10 mouse cellular contexts compared by ENCODE assay signal in the genomic region with DNA sequence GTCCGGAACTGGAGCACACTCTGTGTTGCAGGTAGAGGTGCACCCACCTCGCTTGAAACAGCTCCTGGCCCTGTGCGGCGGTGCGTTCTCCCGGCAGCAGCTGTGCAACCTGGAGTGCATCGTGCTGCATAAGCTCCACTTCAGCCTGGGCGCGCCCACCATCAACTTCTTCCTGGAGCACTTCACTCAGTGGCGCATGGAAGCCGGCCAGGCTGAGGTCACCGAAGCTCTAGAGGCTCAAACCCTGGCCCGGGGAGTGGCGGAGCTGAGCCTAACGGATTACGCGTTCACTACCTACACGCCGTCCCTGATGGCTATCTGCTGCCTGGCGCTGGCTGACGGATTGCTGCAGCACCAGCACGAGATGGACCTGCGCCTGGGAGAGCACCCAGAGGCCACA. TPM values are rescaled to one million over a fixed set of nuclear protein-coding genes. Genes with fewer than 3 reads are reported as not detected.
DNase-seq lines count a peak whose midpoint lies in the region; ATAC-seq and TF ChIP-seq lines count a peak whose summit lies in the region.
"Had no signal": no experiment of that assay in that cellular context is flagged by ENCODE, and none has a peak within 500 bp of the region (broad histone marks: within the 10 kb centered on the region; RNA-seq: fewer than 3 reads in every experiment).

No protein-coding gene starts in this region.

- H3K27ac ChIP-seq in heart, embryonic 13.5 days (replicated peaks), result no peak overlapping the region
- no peak overlapping the region for H3K27ac ChIP-seq in heart, adult 2 months
- H3K27ac ChIP-seq in hindbrain, embryonic 15.5 days (replicated peaks), result no peak overlapping the region
- H3K27ac ChIP-seq in midbrain, embryonic 13.5 days, result no peak overlapping the region
- H3K27ac ChIP-seq: neural tube, embryonic 13.5 days had no signal

- peaks cover 90% of the 10 kb centered on the region for H3K27me3 ChIP-seq in heart, embryonic 13.5 days (replicated peaks)
- H3K27me3 ChIP-seq in heart, adult 2 months (ENCODE audit: control insufficient read depth, insufficient read depth, low read length), result peaks cover 26% of the 10 kb centered on the region
- H3K27me3 ChIP-seq in hindbrain, embryonic 15.5 days, result peaks cover 78% of the 10 kb centered on the region
- H3K27me3 ChIP-seq in midbrain, embryonic 13.5 days, result peaks cover 86% of the 10 kb centered on the region

- no peak for TF ChIP-seq POLR2A in heart, adult 2 months (IDR thresholded peaks at IDR 0.05; ENCODE audit: insufficient read depth, low read depth, low read length)
- TF ChIP-seq POLR2A in brain, embryonic 14.5 days (IDR thresholded peaks at IDR 0.05; ENCODE audit: borderline replicate concordance, extremely low read depth, insufficient read depth, insufficient read length, poor library complexity, severe bottlenecking), result no peak

- no peaks in the 10 kb centered on the region for H3K79me2 ChIP-seq in heart, adult 2 months (replicated peaks; ENCODE audit: control insufficient read depth, insufficient read depth, low read length)

- peak overlapping the region; percentile 50; the same call in 1 of the 2 replicates for H3K9ac ChIP-seq in heart, embryonic 13.5 days
- H3K9ac ChIP-seq in heart, adult 2 months (ENCODE audit: low read depth, low read length), result no peak overlapping the region
- H3K9ac ChIP-seq in hindbrain, embryonic 15.5 days, result no peak overlapping the region
- H3K9ac ChIP-seq in midbrain, embryonic 13.5 days (replicated peaks), result no peak overlapping the region
- H3K9ac ChIP-seq: neural tube, embryonic 13.5 days had no signal

- intact Hi-C loops in heart, adult 2 months (cut with DNase I), result loop anchor here (5.0 kb wide), 1 partner anchor 62 kb away; a partner anchor contains a TSS

- H3K4me1 ChIP-seq in heart, embryonic 13.5 days, result peaks cover 51% of the 10 kb centered on the region
- peaks cover 2% of the 10 kb centered on the region; the same call in 1 of the 2 replicates for H3K4me1 ChIP-seq in heart, adult 2 months (ENCODE audit: control insufficient read depth, insufficient read depth, low read length)
- H3K4me1 ChIP-seq in hindbrain, embryonic 15.5 days (replicated peaks), result peaks cover 50% of the 10 kb centered on the region
- H3K4me1 ChIP-seq in midbrain, embryonic 13.5 days (replicated peaks), result peaks cover 57% of the 10 kb centered on the region

- no peaks in the 10 kb centered on the region for H3K36me3 ChIP-seq in heart, embryonic 13.5 days
- no peaks in the 10 kb centered on the region for H3K36me3 ChIP-seq in heart, adult 2 months (ENCODE audit: control insufficient read depth, insufficient read depth, low read length)
- no peaks in the 10 kb centered on the region for H3K36me3 ChIP-seq in hindbrain, embryonic 15.5 days
- H3K36me3 ChIP-seq in midbrain, embryonic 13.5 days, result no peaks in the 10 kb centered on the region
- H3K36me3 ChIP-seq: G1E; neural tube, embryonic 13.5 days had no signal

- 1% methylated on average over 23 of the region's 23 CpGs for WGBS in heart, embryonic 13.5 days
- WGBS in heart, adult 2 months, result 1% methylated on average over 23 of the region's 23 CpGs
- WGBS in hindbrain, embryonic 15.5 days, result under 1% methylated on average over 23 of the region's 23 CpGs
- WGBS in midbrain, embryonic 13.5 days, result under 1% methylated on average over 23 of the region's 23 CpGs

- H3K4me3 ChIP-seq in heart, embryonic 13.5 days, result peak overlapping the region; percentile 68
- H3K4me3 ChIP-seq in heart, adult 2 months, result no peak overlapping the region
- H3K4me3 ChIP-seq in hindbrain, embryonic 15.5 days, result peak overlapping the region; percentile 15; the same call in 1 of the 2 replicates
- H3K4me3 ChIP-seq in midbrain, embryonic 13.5 days (replicated peaks), result peak overlapping the region; percentile 45

- no peak for TF ChIP-seq CTCF in heart, adult 2 months (IDR thresholded peaks at IDR 0.05)
- no peak for TF ChIP-seq CTCF in brain, embryonic 14.5 days (IDR thresholded peaks at IDR 0.05; ENCODE audit: borderline replicate concordance, extremely low read depth, insufficient read depth, insufficient read length)

- no peaks in the 10 kb centered on the region for H3K9me3 ChIP-seq in heart, embryonic 13.5 days
- H3K9me3 ChIP-seq in hindbrain, embryonic 15.5 days, result no peaks in the 10 kb centered on the region
- H3K9me3 ChIP-seq in midbrain, embryonic 13.5 days, result no peaks in the 10 kb centered on the region
- H3K9me3 ChIP-seq: neural tube, embryonic 13.5 days had no signal

- DNase-seq in heart, adult 2 months, result no peak
- peak; percentile 29 for DNase-seq in brain, embryonic 14.5 days (ENCODE audit: low read depth)
- no peak for DNase-seq in gastrocnemius, postnatal 25 days
- no peak for DNase-seq in adrenal gland, adult 18-20 months (ENCODE audit: low spot score in 2 of 2)
- no peak for DNase-seq in layer of hippocampus, adult 11-12 months (ENCODE audit: low spot score)

- no peak for TF ChIP-seq EP300 in heart, adult 2 months (IDR thresholded peaks at IDR 0.05; ENCODE audit: insufficient read depth, low read depth, low read length)

- ATAC-seq in heart, embryonic 13.5 days (ENCODE audit: extremely low read depth, insufficient number of reproducible peaks, low FRiP score, low TSS enrichment), result no peak
- ATAC-seq in hindbrain, embryonic 15.5 days (ENCODE audit: low FRiP score, low read depth), result no peak
- no peak for ATAC-seq in midbrain, embryonic 13.5 days

- peak overlapping the region; percentile 99 for H3K4me2 ChIP-seq in heart, embryonic 13.5 days
- H3K4me2 ChIP-seq in hindbrain, embryonic 15.5 days, result peak overlapping the region; percentile 10; the same call in 1 of the 2 replicates
- peak overlapping the region; percentile 30 for H3K4me2 ChIP-seq in midbrain, embryonic 13.5 days (replicated peaks)

RNA-seq across cellular contexts. Expression of a gene that starts 1.9 kb away (rescaled TPM):
- 0.20 and 0.24 TPM in 2 replicates for polyA plus RNA-seq in heart, embryonic 13.5 days (2015; fragmentation: Nextera tagmentation; extraction: Ambion mirVana)
- under 1 TPM in 1 of 2 experiments, not detected in 1; 0.47 TPM for total RNA-seq in heart, adult 2 months (2021)
- 0.35 and 0.51 TPM in 2 replicates for polyA plus RNA-seq in heart, adult 2 months (2012; rRNA removed)
- polyA plus RNA-seq in brain, embryonic 14.5 days (2012; rRNA removed), result 3.0 and 3.8 TPM in 2 replicates
- 0.67 and 1.4 TPM in 2 replicates for polyA plus RNA-seq in hindbrain, embryonic 15.5 days (2015; fragmentation: Nextera tagmentation; extraction: Ambion mirVana)
- polyA plus RNA-seq in midbrain, embryonic 13.5 days (2015; fragmentation: Nextera tagmentation; extraction: Ambion mirVana), result 0.66 and 2.4 TPM in 2 replicates
- total RNA-seq in gastrocnemius, postnatal 25 days (2021), result not detected
- under 1 TPM; 0.42 to 0.89 TPM for total RNA-seq in adrenal gland, adult 18-20 months (2021)
- polyA plus RNA-seq: G1E; neural tube, embryonic 13.5 days had no signal

RNA-seq across cellular contexts. Expression of a gene that starts 4.1 kb away (rescaled TPM):
- polyA plus RNA-seq in heart, embryonic 13.5 days (2015; fragmentation: Nextera tagmentation; extraction: Ambion mirVana), result not detected in 2 replicates
- not detected for total RNA-seq in heart, adult 2 months (2021)
- 0.12 TPM in 1 of 2 replicates, not detected in the other for polyA plus RNA-seq in heart, adult 2 months (2012; rRNA removed)
- 0.85 and 1.1 TPM in 2 replicates for polyA plus RNA-seq in brain, embryonic 14.5 days (2012; rRNA removed)
- 0.45 and 1.3 TPM in 2 replicates for polyA plus RNA-seq in hindbrain, embryonic 15.5 days (2015; fragmentation: Nextera tagmentation; extraction: Ambion mirVana)
- polyA plus RNA-seq in midbrain, embryonic 13.5 days (2015; fragmentation: Nextera tagmentation; extraction: Ambion mirVana), result 0.35 and 0.89 TPM in 2 replicates
- not detected for total RNA-seq in gastrocnemius, postnatal 25 days (2021)
- not detected for total RNA-seq in adrenal gland, adult 18-20 months (2021)
- polyA plus RNA-seq: G1E had no signal

RNA-seq across cellular contexts. Expression of a gene that starts 45.4 kb away (rescaled TPM):
- polyA plus RNA-seq in heart, embryonic 13.5 days (2015; fragmentation: Nextera tagmentation; extraction: Ambion mirVana), result not detected in 2 replicates
- not detected for total RNA-seq in heart, adult 2 months (2021)
- polyA plus RNA-seq in heart, adult 2 months (2012; rRNA removed), result 0.14 TPM in 1 of 2 replicates, not detected in the other
- 0.86 and 1.1 TPM in 2 replicates for polyA plus RNA-seq in brain, embryonic 14.5 days (2012; rRNA removed)
- polyA plus RNA-seq in hindbrain, embryonic 15.5 days (2015; fragmentation: Nextera tagmentation; extraction: Ambion mirVana), result 0.24 and 0.52 TPM in 2 replicates
- polyA plus RNA-seq in midbrain, embryonic 13.5 days (2015; fragmentation: Nextera tagmentation; extraction: Ambion mirVana), result 0.35 and 0.50 TPM in 2 replicates
- not detected for total RNA-seq in gastrocnemius, postnatal 25 days (2021)
- total RNA-seq in adrenal gland, adult 18-20 months (2021), result not detected
- total RNA-seq: G1E had no signal
- polyA plus RNA-seq: G1E; neural tube, embryonic 13.5 days had no signal

RNA-seq across cellular contexts. Expression of a gene that starts 56.7 kb away (rescaled TPM):
- polyA plus RNA-seq in heart, embryonic 13.5 days (2015; fragmentation: Nextera tagmentation; extraction: Ambion mirVana), result 134 and 143 TPM in 2 replicates
- 10 to 100 TPM; 37.1 to 37.9 TPM for total RNA-seq in heart, adult 2 months (2021)
- 9.5 and 16.9 TPM in 2 replicates for polyA plus RNA-seq in heart, adult 2 months (2012; rRNA removed)
- polyA plus RNA-seq in brain, embryonic 14.5 days (2012; rRNA removed), result 25.5 and 30.1 TPM in 2 replicates
- 59.0 and 62.9 TPM in 2 replicates for polyA plus RNA-seq in hindbrain, embryonic 15.5 days (2015; fragmentation: Nextera tagmentation; extraction: Ambion mirVana)
- 65.2 and 68.5 TPM in 2 replicates for polyA plus RNA-seq in midbrain, embryonic 13.5 days (2015; fragmentation: Nextera tagmentation; extraction: Ambion mirVana)
- total RNA-seq in gastrocnemius, postnatal 25 days (2021), result 10 to 100 TPM; 10.3 to 16.3 TPM
- 10 to 100 TPM; 80.7 to 85.7 TPM for total RNA-seq in adrenal gland, adult 18-20 months (2021)
- polyA plus RNA-seq: G1E had no signal

Comparison
In these comparisons a context has a peak if more than half of its experiments do, and no peak if none do; other contexts are left out.
1. H3K4me2 ChIP-seq: peak in every context shown above with its lines; median percentile 99 in heart, embryonic 13.5 days; 30 in midbrain, embryonic 13.5 days; 10 in hindbrain, embryonic 15.5 days.